Mouse (Mus musculus): ENCODE results near the gene Rpl19. TPM values are rescaled to one million over a fixed set of nuclear protein-coding genes. Genes with fewer than 3 reads are reported as not detected.

Rpl19 gene
- polyA plus RNA-seq (2014; fragmentation: Nextera tagmentation; extraction: Ambion mirVana) = 656 and 678 TPM in 2 replicates

- peak within 1 kb of the TSS; percentile 99 for H3K9ac ChIP-seq (replicated peaks; ENCODE audit: low read depth, low read length)
- peak within 1 kb of the TSS; percentile 99 for H3K4me3 ChIP-seq (ENCODE audit: low read depth, low read length)
- H3K9me3 ChIP-seq (ENCODE audit: control insufficient read depth, low read length) = no peaks in the 10 kb centered on the region
- H3K27ac ChIP-seq (ENCODE audit: low read depth, low read length) = peak within 1 kb of the TSS; percentile 88
- WGBS = under 1% methylated on average over 65 of the region's 69 CpGs
- peaks cover 22% of the 10 kb centered on the region for H3K4me1 ChIP-seq (ENCODE audit: control insufficient read depth, insufficient read depth, low read length)
- ATAC-seq (ENCODE audit: low read depth) = peak; percentile 67
- peak within 1 kb of the TSS; percentile 98 for H3K4me2 ChIP-seq (ENCODE audit: low read depth, low read length)
- no peaks in the 10 kb centered on the region for H3K27me3 ChIP-seq (ENCODE audit: control insufficient read depth, insufficient read depth, low read length)
- peaks cover 26% of the 10 kb centered on the region for H3K36me3 ChIP-seq (ENCODE audit: control insufficient read depth, insufficient read depth, low read length)
These were observed at the start of gene Rpl19 for GRCm38 (mm10) chr11:98026570-98027296. Rpl19 (plus strand) TSS chr11:98026710.

DNA sequence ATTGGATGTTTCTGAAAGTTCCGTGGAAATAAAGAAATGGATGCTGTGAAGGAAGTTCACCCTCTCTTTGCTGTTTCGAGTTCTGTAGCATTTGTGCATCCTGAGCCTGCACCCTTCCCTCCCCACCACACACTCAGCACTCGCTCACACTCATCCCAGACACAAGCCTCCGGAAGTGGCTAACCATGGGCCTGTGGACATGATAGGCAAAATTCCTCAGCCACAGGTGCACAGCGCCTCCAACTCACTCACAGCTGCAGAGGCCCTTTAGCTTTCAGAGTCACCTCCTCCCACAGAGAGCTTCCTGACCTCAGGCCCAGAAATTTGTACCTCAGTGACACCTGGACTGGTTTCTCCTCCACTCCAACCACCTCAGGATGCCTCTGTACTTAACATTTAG, 48.7 kb upstream of the Rpl19 start:
- Histone ChIP-seq H3K4me3 (ENCODE audit: low read depth, low read length) (no peak overlapping the region), H3K27ac (ENCODE audit: low read depth, low read length) (no peak overlapping the region), H3K9ac (replicated peaks; ENCODE audit: low read depth, low read length) (no peak overlapping the region), H3K27me3 (ENCODE audit: control insufficient read depth, insufficient read depth, low read length) (no peaks in the 10 kb centered on the region), H3K4me2 (ENCODE audit: low read depth, low read length) (no peak overlapping the region), H3K9me3 (ENCODE audit: control insufficient read depth, low read length) (no peaks in the 10 kb centered on the region), H3K4me1 (ENCODE audit: control insufficient read depth, insufficient read depth, low read length) (no peaks in the 10 kb centered on the region), H3K36me3 (ENCODE audit: control insufficient read depth, insufficient read depth, low read length) (no peaks in the 10 kb centered on the region)
- no peak for ATAC-seq (ENCODE audit: low read depth)
- 86% methylated on average over 5 of the region's 5 CpGs for WGBS

GRCm38 (mm10) chr11:97978392-97978791, 48.1 kb upstream of the Rpl19 start:
- Histone ChIP-seq H3K9ac (replicated peaks; ENCODE audit: low read depth, low read length) (no peak overlapping the region), H3K4me3 (ENCODE audit: low read depth, low read length) (no peak overlapping the region), H3K36me3 (ENCODE audit: control insufficient read depth, insufficient read depth, low read length) (no peaks in the 10 kb centered on the region), H3K27me3 (ENCODE audit: control insufficient read depth, insufficient read depth, low read length) (no peaks in the 10 kb centered on the region), H3K27ac (ENCODE audit: low read depth, low read length) (no peak overlapping the region), H3K9me3 (ENCODE audit: control insufficient read depth, low read length) (no peaks in the 10 kb centered on the region), H3K4me2 (ENCODE audit: low read depth, low read length) (no peak overlapping the region), H3K4me1 (ENCODE audit: control insufficient read depth, insufficient read depth, low read length) (no peaks in the 10 kb centered on the region)
- ATAC-seq (ENCODE audit: low read depth) = no peak
- 90% methylated on average over 13 of the region's 13 CpGs for WGBS

DNA sequence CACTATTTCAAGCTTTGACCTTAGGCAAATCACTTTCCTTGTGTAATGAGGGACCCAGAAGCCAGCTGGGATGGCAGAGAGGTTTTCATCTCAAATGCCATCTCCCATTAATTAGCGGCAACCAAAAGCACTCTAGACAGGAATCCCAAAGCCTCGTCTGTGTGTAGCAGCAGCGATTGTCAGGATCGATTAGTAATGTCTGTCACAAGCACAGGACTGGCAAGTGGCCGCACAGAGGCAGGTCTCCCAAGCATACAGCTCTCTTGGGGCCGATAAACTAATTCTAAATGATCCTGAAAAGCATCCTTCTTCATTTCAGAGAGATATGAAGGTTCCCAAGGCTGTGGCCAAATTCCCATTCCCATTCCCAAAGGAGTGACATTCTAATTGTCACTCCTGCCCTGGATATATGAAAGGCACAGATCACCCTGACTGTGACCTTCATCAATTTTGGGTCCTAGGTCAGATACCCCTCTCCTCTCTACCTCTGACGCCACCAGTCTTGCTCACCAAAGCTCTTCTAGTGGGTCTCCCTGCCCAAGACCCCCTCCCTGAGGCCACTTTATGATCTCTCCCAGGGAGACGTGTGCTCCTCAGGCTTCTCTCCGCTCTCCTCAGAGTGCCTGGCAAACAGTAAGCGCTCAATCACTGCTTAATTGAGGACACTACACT, 46.5 kb upstream of the Rpl19 start:
- Histone ChIP-seq H3K27ac (ENCODE audit: low read depth, low read length) (no peak overlapping the region), H3K9me3 (ENCODE audit: control insufficient read depth, low read length) (no peaks in the 10 kb centered on the region), H3K4me3 (ENCODE audit: low read depth, low read length) (no peak overlapping the region), H3K27me3 (ENCODE audit: control insufficient read depth, insufficient read depth, low read length) (peaks cover 6% of the 10 kb centered on the region), H3K36me3 (ENCODE audit: control insufficient read depth, insufficient read depth, low read length) (no peaks in the 10 kb centered on the region), H3K9ac (replicated peaks; ENCODE audit: low read depth, low read length) (no peak overlapping the region), H3K4me1 (ENCODE audit: control insufficient read depth, insufficient read depth, low read length) (no peaks in the 10 kb centered on the region), H3K4me2 (ENCODE audit: low read depth, low read length) (no peak overlapping the region)
- ATAC-seq (ENCODE audit: low read depth) = no peak
- WGBS = 57% methylated on average over 10 of the region's 10 CpGs

DNA sequence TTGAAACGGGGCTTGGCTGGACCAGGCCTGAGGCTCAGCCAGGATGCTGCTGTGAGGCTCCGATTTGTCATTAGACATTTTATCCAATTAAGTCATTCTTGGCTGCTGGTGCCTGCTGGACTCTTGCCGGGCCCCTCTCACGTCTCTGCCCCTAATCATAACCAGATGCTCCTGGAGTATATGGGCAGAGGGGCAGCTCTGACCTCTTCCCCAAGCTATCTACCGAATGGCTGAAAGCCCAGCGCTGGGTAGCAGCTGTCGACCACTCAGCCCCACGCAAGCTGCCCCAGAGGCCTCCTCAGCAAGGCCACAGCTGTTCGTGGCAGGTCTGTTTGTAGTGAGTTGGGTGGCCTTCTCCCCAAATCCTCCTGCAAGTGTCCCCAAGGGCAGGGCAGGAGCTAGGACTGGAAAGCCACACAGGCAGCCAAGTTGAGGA, 46.0 kb upstream of the Rpl19 start:
- H3K36me3 ChIP-seq (ENCODE audit: control insufficient read depth, insufficient read depth, low read length) = no peaks in the 10 kb centered on the region
- H3K4me3 ChIP-seq (ENCODE audit: low read depth, low read length) = no peak overlapping the region
- no peak for ATAC-seq (ENCODE audit: low read depth)
- no peak overlapping the region for H3K4me2 ChIP-seq (ENCODE audit: low read depth, low read length)
- H3K9me3 ChIP-seq (ENCODE audit: control insufficient read depth, low read length) = no peaks in the 10 kb centered on the region
- peaks cover 12% of the 10 kb centered on the region for H3K27me3 ChIP-seq (ENCODE audit: control insufficient read depth, insufficient read depth, low read length)
- H3K4me1 ChIP-seq (ENCODE audit: control insufficient read depth, insufficient read depth, low read length) = no peaks in the 10 kb centered on the region
- no peak overlapping the region for H3K27ac ChIP-seq (ENCODE audit: low read depth, low read length)
- no peak overlapping the region for H3K9ac ChIP-seq (replicated peaks; ENCODE audit: low read depth, low read length)
- WGBS = 58% methylated on average over 9 of the region's 9 CpGs

GRCm38 (mm10) chr11:97982721-97983120, 43.8 kb upstream of the Rpl19 start:
- Histone ChIP-seq H3K9me3 (ENCODE audit: control insufficient read depth, low read length) (no peaks in the 10 kb centered on the region), H3K4me1 (ENCODE audit: control insufficient read depth, insufficient read depth, low read length) (peaks cover 8% of the 10 kb centered on the region; the same call in 1 of the 2 replicates)

GRCm38 (mm10) chr11:97983506-97983905, 43.0 kb upstream of the Rpl19 start:
- H3K4me2 ChIP-seq (ENCODE audit: low read depth, low read length) = no peak overlapping the region
- H3K27ac ChIP-seq (ENCODE audit: low read depth, low read length) = no peak overlapping the region
- H3K4me3 ChIP-seq (ENCODE audit: low read depth, low read length) = no peak overlapping the region
- H3K27me3 ChIP-seq (ENCODE audit: control insufficient read depth, insufficient read depth, low read length) = peaks cover 21% of the 10 kb centered on the region
- H3K9me3 ChIP-seq (ENCODE audit: control insufficient read depth, low read length) = no peaks in the 10 kb centered on the region
- peaks cover 8% of the 10 kb centered on the region; the same call in 1 of the 2 replicates for H3K4me1 ChIP-seq (ENCODE audit: control insufficient read depth, insufficient read depth, low read length)
- ATAC-seq (ENCODE audit: low read depth) = no peak
- H3K9ac ChIP-seq (replicated peaks; ENCODE audit: low read depth, low read length) = no peak overlapping the region
- WGBS = 88% methylated on average over 3 of the region's 3 CpGs
- H3K36me3 ChIP-seq (ENCODE audit: control insufficient read depth, insufficient read depth, low read length) = no peaks in the 10 kb centered on the region

More at GRCm38 (mm10) chr11:97982721-97983120, 43.8 kb upstream of the Rpl19 start:
- Histone ChIP-seq H3K27ac (ENCODE audit: low read depth, low read length) (no peak overlapping the region), H3K4me3 (ENCODE audit: low read depth, low read length) (no peak overlapping the region), H3K36me3 (ENCODE audit: control insufficient read depth, insufficient read depth, low read length) (no peaks in the 10 kb centered on the region), H3K27me3 (ENCODE audit: control insufficient read depth, insufficient read depth, low read length) (peaks cover 21% of the 10 kb centered on the region), H3K9ac (replicated peaks; ENCODE audit: low read depth, low read length) (no peak overlapping the region), H3K4me2 (ENCODE audit: low read depth, low read length) (no peak overlapping the region)
- 90% methylated on average over 9 of the region's 9 CpGs for WGBS
- ATAC-seq (ENCODE audit: low read depth) = no peak

DNA sequence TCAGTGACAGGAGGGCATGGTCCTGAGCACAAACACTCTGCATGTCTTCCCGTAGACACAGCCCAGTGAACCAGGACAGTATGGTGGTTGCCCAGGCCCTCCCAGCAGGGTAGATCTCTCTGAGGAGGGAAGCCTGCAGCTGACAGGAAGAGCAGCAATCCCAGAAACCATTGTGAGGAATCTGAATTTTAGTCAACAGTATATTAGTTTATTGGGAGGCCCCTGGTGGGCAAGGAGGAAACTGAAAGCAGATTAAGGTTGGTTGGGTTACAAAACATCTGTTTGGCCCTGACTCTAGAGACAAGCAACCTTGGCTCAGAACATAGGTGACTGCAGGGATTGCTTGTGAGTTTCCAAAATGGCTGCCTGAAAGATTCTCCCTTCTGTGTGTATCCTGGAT, 42.5 kb upstream of the Rpl19 start:
- H3K27me3 ChIP-seq (ENCODE audit: control insufficient read depth, insufficient read depth, low read length) = peaks cover 21% of the 10 kb centered on the region
- 79% methylated on average over 1 of the region's 1 CpGs for WGBS
- H3K4me1 ChIP-seq (ENCODE audit: control insufficient read depth, insufficient read depth, low read length) = peaks cover 8% of the 10 kb centered on the region; the same call in 1 of the 2 replicates
- no peak overlapping the region for H3K4me3 ChIP-seq (ENCODE audit: low read depth, low read length)
- no peak overlapping the region for H3K4me2 ChIP-seq (ENCODE audit: low read depth, low read length)
- no peak for ATAC-seq (ENCODE audit: low read depth)
- H3K27ac ChIP-seq (ENCODE audit: low read depth, low read length) = no peak overlapping the region
- H3K36me3 ChIP-seq (ENCODE audit: control insufficient read depth, insufficient read depth, low read length) = no peaks in the 10 kb centered on the region
- no peaks in the 10 kb centered on the region for H3K9me3 ChIP-seq (ENCODE audit: control insufficient read depth, low read length)
- H3K9ac ChIP-seq (replicated peaks; ENCODE audit: low read depth, low read length) = no peak overlapping the region

Data from neural tube, embryonic 14.5 days (tissue).